Mouse (Mus musculus) olfactory bulb, adult 2 months (tissue): ENCODE data around the gene AC109138.7. TPM values are rescaled to one million over a fixed set of nuclear protein-coding genes. Genes with fewer than 3 reads are reported as not detected.
"Not testable (repeated sequence)": the region's sequence is repeated elsewhere in the genome, so short reads cannot be mapped to it uniquely, and the experiment has no call there.

Experiments
- H3K27ac ChIP-seq: fragments of 200-500 bp; 2 replicates; pipeline ENCODE4 v1.5.1; 2012; ENCODE audit warnings: low read depth, low read length; ENCODE audit not compliant: insufficient read depth
- H3K4me1 ChIP-seq: fragments of 200-500 bp; 2 replicates; pipeline ENCODE4 v1.6.1; 2012; ENCODE audit warnings: low read length; ENCODE audit not compliant: control insufficient read depth, insufficient read depth
- H3K4me3 ChIP-seq: fragments of 200-500 bp; 2 replicates; pipeline ENCODE4 v1.5.1; 2012; ENCODE audit warnings: mild to moderate bottlenecking, low read depth, low read length, moderate library complexity; ENCODE audit not compliant: insufficient read depth
- CTCF ChIP-seq: fragments of 200-500 bp; IDR thresholded peaks from 2 replicates; pipeline ENCODE4 v1.5.1; 2012; ENCODE audit warnings: low read depth, mild to moderate bottlenecking, low read length, moderate library complexity; ENCODE audit not compliant: insufficient read depth
- POLR2A ChIP-seq: fragments of 200-500 bp; IDR thresholded peaks from 2 replicates; pipeline ENCODE4 v1.6.1; 2012; ENCODE audit warnings: mild to moderate bottlenecking, low read depth, low read length, moderate library complexity; ENCODE audit not compliant: insufficient read depth
- WGBS: fragments of 180-500 bp; shearing (Covaris S2); methylation state at CpG from one replicate; pipeline ENCODE4 v1.1.7; 2018; 5-methylcytosine and 5-hydroxymethylcytosine counted together
- polyA plus RNA-seq: library from polyadenylated mRNA; stranded (reverse); fragments of >200 nt; gene quantifications from 2 replicates; pipeline ENCODE4 v1.2.4, GENCODE M21; 2012; ENCODE audit warnings: low replicate concordance; ENCODE audit not compliant: missing spikeins, insufficient read depth, insufficient read length

AC109138.7 gene
- polyA plus RNA-seq, 1 experiment, result not detected

DNA sequence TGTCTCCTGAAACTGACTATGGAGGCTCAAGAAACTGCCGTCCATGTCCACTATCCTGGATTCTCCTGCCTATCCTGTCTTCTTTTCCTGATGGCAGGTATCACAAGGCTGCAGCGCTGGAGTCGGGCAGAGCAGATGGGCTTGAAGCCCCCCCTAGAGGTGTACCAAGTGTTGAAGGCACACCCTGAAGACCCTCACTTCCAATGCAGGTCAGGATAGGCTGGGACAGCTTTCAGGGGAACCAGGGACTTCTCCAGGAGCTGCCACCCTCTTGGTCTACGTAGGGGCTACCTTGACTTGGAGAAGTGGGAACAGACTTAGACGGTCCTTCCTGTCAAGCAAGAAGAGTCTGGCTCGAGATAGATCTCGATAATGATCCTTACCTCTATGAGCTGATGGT is 18.5 kb downstream of the AC109138.7 start:
- H3K4me1 ChIP-seq, result peaks cover 18% of the 10 kb centered on the region
- H3K27ac ChIP-seq, result peak overlapping the region; percentile 92
- WGBS, result 83% methylated on average over 7 of the region's 7 CpGs
- TF ChIP-seq CTCF (no peak), POLR2A (no peak)
- H3K4me3 ChIP-seq, result no peak overlapping the region

DNA sequence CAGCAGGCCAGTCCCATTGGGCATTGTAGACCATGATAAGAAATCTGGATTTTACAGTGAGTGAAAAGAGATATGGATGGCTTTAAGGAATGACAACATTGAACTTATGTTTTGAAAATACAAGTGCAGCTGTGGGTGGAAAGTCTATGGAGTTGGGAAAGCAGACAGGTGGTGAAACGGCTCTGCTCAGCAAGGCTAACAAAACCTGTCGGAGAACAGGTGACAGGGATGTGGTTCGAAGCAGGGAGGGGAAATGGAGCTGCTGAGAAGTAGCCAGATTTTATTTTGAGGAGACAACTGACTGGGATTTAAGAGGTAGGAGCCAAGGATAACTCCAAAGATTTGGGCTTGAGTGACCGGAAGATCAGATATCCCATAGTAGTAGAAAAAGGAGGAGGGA is 20.4 kb downstream of the AC109138.7 start:
- 83% methylated on average over 4 of the region's 4 CpGs for WGBS
- TF ChIP-seq CTCF (no peak), POLR2A (no peak)
- H3K27ac ChIP-seq, result no peak overlapping the region
- H3K4me1 ChIP-seq, result peaks cover 18% of the 10 kb centered on the region
- H3K4me3 ChIP-seq, result no peak overlapping the region

- Histone ChIP-seq H3K27ac (no peak overlapping the region), H3K4me3 (no peak overlapping the region), H3K4me1 (no peaks in the 10 kb centered on the region)
- TF ChIP-seq CTCF (no peak), POLR2A (no peak)
- WGBS, result 78% methylated on average over 8 of the region's 8 CpGs
Measured at GRCm38 (mm10) chr19:4240247-4240668, 26.1 kb downstream of the AC109138.7 start.

DNA sequence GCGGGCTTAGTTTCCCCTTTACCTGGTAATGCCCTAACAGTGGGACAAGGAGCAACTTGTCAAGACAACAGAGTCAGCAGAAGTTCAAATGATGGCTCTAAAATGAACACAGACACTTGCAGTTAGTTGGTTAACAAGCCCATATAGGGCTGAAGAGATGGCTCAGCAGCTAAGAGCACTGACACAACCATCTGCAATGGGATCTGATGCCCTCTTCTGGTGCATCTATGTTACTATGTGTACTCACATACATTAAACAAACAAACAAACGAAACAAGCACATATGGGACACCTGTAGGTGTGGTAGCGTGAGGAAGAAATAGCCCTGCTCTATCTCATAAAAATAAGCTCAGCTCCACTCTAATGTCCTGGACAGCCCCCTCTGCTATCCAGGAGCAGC is 28.3 kb downstream of the AC109138.7 start:
- H3K4me1 ChIP-seq, result no peaks in the 10 kb centered on the region
- 72% methylated on average over 3 of the region's 3 CpGs for WGBS
- TF ChIP-seq POLR2A (no peak), CTCF (no peak)
- no peak overlapping the region for H3K27ac ChIP-seq
- no peak overlapping the region for H3K4me3 ChIP-seq

- TF ChIP-seq CTCF (no peak), POLR2A (no peak)
- Histone ChIP-seq H3K27ac (no peak overlapping the region), H3K4me3 (no peak overlapping the region), H3K4me1 (no peaks in the 10 kb centered on the region)
- 90% methylated on average over 6 of the region's 6 CpGs for WGBS
Measured at GRCm38 (mm10) chr19:4244775-4245174, 30.6 kb downstream of the AC109138.7 start.

- Histone ChIP-seq H3K4me1 (no peaks in the 10 kb centered on the region), H3K4me3 (no peak overlapping the region), H3K27ac (no peak overlapping the region)
- TF ChIP-seq CTCF, result no peak
- no peak for TF ChIP-seq POLR2A
- 66% methylated on average over 1 of the region's 1 CpGs for WGBS
Measured at GRCm38 (mm10) chr19:4247010-4247409, 32.9 kb downstream of the AC109138.7 start.

DNA sequence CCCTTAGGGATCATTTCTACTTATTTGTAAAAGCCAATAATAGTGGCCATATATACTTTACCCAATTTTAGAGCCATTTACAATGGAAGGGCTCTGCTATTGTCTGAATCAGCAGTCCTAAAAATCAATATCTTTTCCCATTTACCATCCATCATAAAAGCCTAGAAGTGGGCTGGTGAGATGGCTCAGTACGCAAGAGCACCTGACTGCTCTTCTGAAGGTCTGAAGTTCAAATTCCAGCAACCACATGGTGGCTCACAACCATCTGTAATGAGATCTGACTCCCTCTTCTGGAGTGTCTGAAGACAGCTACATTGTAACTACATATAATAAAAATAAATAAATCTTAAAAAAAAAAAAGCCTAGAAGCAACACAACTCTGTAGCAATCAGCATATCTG is 34.5 kb downstream of the AC109138.7 start:
- not testable (repeated sequence) for H3K27ac ChIP-seq, H3K4me1 ChIP-seq, H3K4me3 ChIP-seq
- WGBS, result 91% methylated on average over 1 of the region's 1 CpGs

- Histone ChIP-seq H3K27ac (no peak overlapping the region), H3K4me3 (no peak overlapping the region), H3K4me1 (0 out of 2 replicates have a peak, but pooled peaks cover 4% of the 10 kb centered on the region)
- 94% methylated on average over 7 of the region's 7 CpGs for WGBS
- no peak for TF ChIP-seq POLR2A
- no peak for TF ChIP-seq CTCF
Measured at GRCm38 (mm10) chr19:4254230-4254629, 40.1 kb downstream of the AC109138.7 start.

DNA sequence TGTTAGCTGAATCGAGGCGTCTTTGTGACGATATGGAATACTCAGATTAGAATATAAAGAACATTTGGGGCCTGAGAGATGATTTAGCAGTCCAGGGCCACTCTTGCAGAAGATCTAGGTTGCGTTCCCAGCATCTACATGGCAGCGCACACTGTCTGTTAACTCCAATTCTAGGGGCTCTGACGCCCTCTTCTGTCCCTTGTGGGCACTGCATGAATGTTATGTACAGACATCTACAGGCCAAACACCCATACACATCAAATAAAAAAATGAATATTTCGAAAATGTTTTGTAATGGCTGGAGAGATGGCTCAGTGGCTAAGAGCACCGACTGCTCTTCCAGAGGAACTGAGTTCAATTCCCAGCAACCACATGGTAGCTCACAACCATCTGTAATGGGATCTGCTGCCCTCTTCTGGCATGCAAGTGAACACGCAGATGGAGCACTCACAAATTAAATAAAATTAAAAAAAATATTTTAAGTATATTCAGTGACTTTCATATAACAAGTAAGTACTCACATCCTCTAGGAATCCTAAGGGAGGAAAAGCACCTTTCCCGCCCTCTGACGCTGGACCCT is 41.5 kb downstream of the AC109138.7 start:
- H3K4me1 ChIP-seq, result 0 out of 2 replicates have a peak, but pooled peaks cover 4% of the 10 kb centered on the region
- H3K4me3 ChIP-seq, result no peak overlapping the region
- TF ChIP-seq POLR2A, result no peak
- no peak for TF ChIP-seq CTCF
- WGBS, result 81% methylated on average over 11 of the region's 11 CpGs
- H3K27ac ChIP-seq, result no peak overlapping the region
